Mouse (Mus musculus) right cerebral cortex, adult 18-20 months (tissue): ENCODE measurements around the gene Opcml.

ENCODE experiments used
- DNase-seq: peaks from one replicate; pipeline ENCODE4 v3.0.0; 2022; ENCODE audit warnings: mixed read lengths

Opcml gene

GRCm38 (mm10) chr9:28012664-28013063, 222.1 kb downstream of the Opcml start:
- DNase-seq = peak; percentile 37

GRCm38 (mm10) chr9:28013192-28013591, 222.6 kb downstream of the Opcml start:
- no peak for DNase-seq

- DNase-seq = no peak
Measured at GRCm38 (mm10) chr9:28028156-28028555, 237.6 kb downstream of the Opcml start.

- DNase-seq = no peak
Measured at GRCm38 (mm10) chr9:28028788-28029393, 238.3 kb downstream of the Opcml start.

- DNase-seq = no peak
Measured at GRCm38 (mm10) chr9:28049157-28049556, 258.6 kb downstream of the Opcml start.

- DNase-seq = no peak
Measured at GRCm38 (mm10) chr9:28057171-28057845, 266.7 kb downstream of the Opcml start.

GRCm38 (mm10) chr9:28065126-28065525, 274.6 kb downstream of the Opcml start:
- peak; percentile 11 for DNase-seq

GRCm38 (mm10) chr9:28080694-28081093, 290.1 kb downstream of the Opcml start:
- peak; percentile 9 for DNase-seq

GRCm38 (mm10) chr9:28083754-28084153, 293.2 kb downstream of the Opcml start:
- DNase-seq = peak; percentile 9

- DNase-seq = peak; percentile 16
Measured at GRCm38 (mm10) chr9:28084273-28084726, 293.7 kb downstream of the Opcml start.

GRCm38 (mm10) chr9:28091395-28091794, 300.8 kb downstream of the Opcml start:
- no peak for DNase-seq

- DNase-seq = peak; percentile 42
Measured at GRCm38 (mm10) chr9:28094722-28095121, 304.1 kb downstream of the Opcml start.

GRCm38 (mm10) chr9:28096204-28096603, 305.6 kb downstream of the Opcml start:
- no peak for DNase-seq

- DNase-seq = no peak
Measured at GRCm38 (mm10) chr9:28101981-28102380, 311.4 kb downstream of the Opcml start.

GRCm38 (mm10) chr9:28121858-28122257, 331.3 kb downstream of the Opcml start:
- DNase-seq = no peak

- no peak for DNase-seq
Measured at GRCm38 (mm10) chr9:28128735-28129134, 338.2 kb downstream of the Opcml start.

- no peak for DNase-seq
Measured at GRCm38 (mm10) chr9:28131521-28131920, 340.9 kb downstream of the Opcml start.

GRCm38 (mm10) chr9:28136614-28137013, 346.0 kb downstream of the Opcml start:
- DNase-seq = no peak

GRCm38 (mm10) chr9:28139957-28140597, 349.5 kb downstream of the Opcml start:
- DNase-seq = peak; percentile 25

GRCm38 (mm10) chr9:28149507-28149906, 358.9 kb downstream of the Opcml start:
- peak; percentile 19 for DNase-seq

- no peak for DNase-seq
Measured at GRCm38 (mm10) chr9:28153748-28154147, 363.2 kb downstream of the Opcml start.

- DNase-seq = no peak
Measured at GRCm38 (mm10) chr9:28157092-28157491, 366.5 kb downstream of the Opcml start.

GRCm38 (mm10) chr9:28160953-28161352, 370.4 kb downstream of the Opcml start:
- no peak for DNase-seq

- DNase-seq = no peak
Measured at GRCm38 (mm10) chr9:28163946-28164345, 373.4 kb downstream of the Opcml start.
